Mouse (Mus musculus): Measurements from ENCODE around the gene Sh3rf1.

The Sh3rf1 gene

DNA sequence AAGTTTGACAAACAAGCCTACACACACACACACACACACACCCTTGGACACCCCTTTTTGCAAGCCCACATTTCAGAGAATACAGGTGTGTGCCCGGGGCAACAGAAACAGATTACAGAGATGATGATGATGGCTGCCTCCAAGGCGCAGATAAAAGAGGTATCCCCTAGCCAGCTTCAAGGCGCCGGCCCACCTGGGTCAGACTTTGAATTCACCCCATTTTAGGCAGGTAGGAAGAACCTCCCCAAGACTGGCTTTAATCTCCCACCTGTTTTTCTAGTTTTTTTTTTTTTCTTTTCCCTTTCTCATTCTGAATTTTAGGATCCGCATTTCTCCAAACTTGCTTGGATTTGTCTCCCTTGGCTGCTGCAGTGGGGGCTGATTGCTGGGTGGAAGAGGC is 389 bp upstream of the Sh3rf1 start:
- DNase-seq (ENCODE audit: low spot score in 2 of 2), result no peak

DNA sequence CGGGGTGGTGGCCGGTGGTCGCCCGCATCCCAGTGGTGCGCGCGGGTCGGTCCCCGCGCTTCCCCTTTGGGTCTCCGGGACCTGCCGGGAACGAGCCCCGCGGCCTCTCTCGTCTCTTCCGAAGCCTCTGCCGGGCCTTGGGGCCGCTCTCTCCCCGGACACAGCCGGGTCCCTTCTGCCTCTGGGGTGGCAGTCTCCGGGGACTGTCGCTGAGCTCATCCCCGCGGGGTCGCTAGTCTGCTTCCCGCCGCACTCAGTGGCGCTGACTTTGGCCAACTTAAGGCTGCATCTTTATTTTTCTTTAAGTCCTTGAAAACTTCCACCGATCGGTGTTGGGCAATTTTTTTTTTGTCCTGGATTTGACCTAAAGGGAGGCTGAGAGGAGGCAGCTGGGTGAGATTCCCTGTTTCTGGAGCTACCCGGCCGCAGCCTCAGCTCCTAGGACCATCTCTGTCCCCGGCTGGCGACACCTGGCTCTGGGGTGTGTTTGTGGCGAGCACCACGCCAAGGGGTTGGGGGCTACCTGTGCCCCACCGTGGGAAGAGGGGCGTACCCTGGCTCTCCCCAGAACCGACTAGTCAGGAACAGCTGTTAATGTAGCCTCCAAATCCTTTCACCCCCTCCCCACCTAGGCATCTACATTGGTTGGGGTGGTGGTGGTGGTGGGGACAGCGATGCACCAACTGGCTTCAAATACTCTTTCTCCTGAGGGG is 864 bp downstream of the Sh3rf1 start:
- DNase-seq (ENCODE audit: low spot score in 2 of 2), result peak; percentile 10 to 16

GRCm38 (mm10) chr8:61225581-61226395 is 2.1 kb downstream of the Sh3rf1 start:
- DNase-seq (ENCODE audit: low spot score in 2 of 2), result no peak

DNA sequence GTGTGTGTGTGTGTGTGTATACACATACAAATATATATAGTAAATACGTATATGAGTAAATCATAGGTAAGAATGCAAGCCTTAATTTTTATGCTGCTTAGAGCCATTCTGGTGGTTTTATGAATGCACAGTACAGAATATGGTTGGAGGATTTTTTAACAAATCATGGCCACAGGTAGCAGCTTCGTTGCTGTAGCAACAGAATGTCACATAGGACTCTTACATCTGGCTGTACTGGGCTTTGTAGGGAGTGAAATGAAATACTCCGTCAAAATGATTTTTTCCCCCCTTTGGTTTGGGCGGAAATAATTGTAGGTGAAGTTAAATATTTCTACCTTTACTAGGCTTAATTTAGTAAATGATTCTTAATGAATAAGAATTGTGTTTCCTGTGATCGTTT is 3.0 kb downstream of the Sh3rf1 start:
- no peak for DNase-seq (ENCODE audit: low spot score in 2 of 2)

- DNase-seq (ENCODE audit: low spot score in 2 of 2), result no peak
Measured at GRCm38 (mm10) chr8:61228678-61229077, 5.0 kb downstream of the Sh3rf1 start.

DNA sequence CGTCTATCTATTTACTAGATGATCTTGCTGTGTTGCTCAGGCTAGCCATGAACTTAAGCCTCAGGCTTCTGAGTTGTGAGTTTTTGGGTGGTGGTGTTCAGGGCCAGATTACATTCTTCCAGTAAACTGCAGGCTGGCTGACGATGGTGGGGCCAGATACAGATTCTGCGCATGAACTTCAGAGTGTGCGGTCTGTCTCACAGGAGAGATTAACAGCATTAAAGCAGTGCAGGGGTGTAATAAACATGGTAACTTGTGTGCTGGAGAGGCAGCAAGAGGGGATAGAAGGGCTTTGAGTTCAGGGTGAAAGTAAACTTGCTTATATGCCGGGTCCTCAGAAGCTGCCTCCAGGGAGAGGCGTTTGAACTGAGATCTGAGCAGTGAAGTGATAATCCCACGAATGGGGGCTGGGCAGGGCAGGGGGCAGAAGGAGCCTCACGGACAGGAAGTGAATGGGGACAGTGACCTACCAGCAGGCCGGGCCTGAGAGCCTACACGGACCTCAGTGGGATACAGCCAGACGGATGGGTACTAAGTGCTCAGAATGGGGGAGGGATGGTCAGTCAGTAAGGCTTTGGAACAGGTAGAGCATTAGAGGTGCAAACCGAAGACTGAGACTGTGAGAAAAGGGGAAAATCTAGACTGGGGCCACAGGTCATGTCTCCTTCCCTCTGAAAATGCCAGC is 6.0 kb downstream of the Sh3rf1 start:
- no peak for DNase-seq (ENCODE audit: low spot score in 2 of 2)

GRCm38 (mm10) chr8:61230881-61231755 is 7.4 kb downstream of the Sh3rf1 start:
- DNase-seq (ENCODE audit: low spot score in 2 of 2), result no peak

DNA sequence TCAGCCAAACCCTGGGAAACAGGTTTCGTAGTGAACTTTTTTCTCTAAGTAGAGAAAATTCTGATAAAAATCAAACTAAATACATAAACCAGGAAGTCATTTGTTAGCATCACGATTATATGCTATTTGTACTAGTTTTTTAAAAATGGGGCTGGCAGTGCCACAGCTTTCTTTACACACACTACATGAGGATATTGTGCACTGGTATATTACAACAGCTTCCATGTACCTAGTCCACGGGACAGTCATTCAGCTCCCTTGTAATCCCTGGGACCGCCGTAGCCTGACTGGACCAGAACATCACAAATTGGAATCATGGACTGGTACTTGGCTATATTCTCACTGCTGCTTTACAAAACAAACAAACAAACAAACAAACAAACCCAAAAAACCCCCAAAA is 11.8 kb downstream of the Sh3rf1 start:
- DNase-seq (ENCODE audit: low spot score in 2 of 2), result no peak

DNA sequence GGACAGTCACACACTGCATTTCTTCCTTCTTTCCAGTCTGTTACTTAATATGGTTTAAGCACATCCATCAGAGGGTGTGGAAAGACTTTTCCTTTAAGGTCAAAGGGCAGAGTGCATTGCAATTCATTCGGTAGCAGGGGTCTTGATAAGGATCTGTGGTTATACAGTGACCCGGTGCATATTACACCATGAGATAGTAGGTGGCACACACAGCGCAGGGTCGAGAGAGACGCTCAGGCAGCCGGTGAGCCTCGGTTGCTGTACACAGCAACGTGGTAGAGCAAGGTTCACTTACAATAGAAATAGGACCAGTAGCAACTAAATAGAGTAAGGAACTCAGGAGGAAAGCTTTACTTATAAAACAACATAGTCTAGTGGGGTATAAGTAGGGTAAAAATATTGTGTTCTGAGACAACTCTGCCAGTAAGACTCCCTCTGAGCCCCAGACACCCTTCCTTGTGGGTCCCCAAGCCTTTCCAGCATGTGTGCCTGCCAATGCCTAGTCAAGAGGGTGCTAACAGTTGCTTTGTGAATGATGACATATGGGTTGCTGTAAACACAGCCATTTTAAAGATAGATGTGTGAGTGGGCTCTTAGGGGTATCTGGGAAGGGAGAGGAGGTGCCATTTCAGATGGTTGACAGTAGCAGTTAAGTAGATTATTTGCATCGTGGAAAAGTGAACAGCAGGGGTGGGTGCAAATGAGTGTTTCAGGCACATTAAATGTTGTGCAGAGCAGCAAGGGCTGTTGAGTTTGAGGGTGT is 13.0 kb downstream of the Sh3rf1 start:
- DNase-seq (ENCODE audit: low spot score in 2 of 2), result no peak

DNA sequence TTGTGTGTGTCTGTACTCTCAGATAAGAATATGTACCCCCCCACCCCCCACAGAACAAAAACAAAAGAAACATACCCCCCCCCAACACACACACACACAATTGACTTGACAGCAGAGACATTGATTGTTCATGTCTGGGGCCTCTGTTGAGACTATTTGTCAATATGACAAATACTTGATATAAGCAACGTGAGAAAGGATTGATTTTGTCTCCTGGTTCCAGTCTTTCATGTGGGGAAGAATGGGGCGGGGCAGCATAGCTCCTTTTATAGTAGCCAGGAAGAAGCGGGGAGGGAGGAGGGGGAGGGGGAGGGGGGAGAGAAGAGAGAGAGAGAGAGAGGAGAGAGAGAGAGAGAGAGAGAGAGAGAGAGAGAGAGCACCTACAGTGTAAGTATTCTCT is 15.9 kb downstream of the Sh3rf1 start:
- no peak for DNase-seq (ENCODE audit: low spot score in 2 of 2)

- DNase-seq (ENCODE audit: low spot score in 2 of 2), result no peak
Measured at GRCm38 (mm10) chr8:61241229-61241628, 17.6 kb downstream of the Sh3rf1 start.

GRCm38 (mm10) chr8:61242896-61243295 is 19.2 kb downstream of the Sh3rf1 start:
- DNase-seq (ENCODE audit: low spot score in 2 of 2), result no peak

DNA sequence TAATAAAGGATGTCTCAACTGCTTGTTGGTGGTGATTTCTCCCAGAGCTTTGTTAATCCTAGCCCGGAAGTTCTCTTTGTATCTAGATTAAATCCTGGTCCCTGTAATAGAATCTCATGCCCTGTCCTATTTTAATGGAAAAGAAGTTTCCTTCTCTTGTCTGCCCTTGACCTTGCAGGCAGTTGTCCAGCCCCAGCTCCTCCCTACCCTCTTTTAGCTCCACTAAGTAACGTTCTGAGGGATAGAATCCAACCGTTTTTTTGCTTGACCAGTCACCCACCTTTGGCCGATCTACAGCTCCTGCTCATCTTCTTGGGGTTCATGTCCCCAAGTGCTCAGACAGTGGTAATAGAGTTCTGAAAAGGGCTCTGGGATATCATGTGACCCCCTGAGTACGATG is 19.8 kb downstream of the Sh3rf1 start:
- DNase-seq (ENCODE audit: low spot score in 2 of 2), result no peak

DNA sequence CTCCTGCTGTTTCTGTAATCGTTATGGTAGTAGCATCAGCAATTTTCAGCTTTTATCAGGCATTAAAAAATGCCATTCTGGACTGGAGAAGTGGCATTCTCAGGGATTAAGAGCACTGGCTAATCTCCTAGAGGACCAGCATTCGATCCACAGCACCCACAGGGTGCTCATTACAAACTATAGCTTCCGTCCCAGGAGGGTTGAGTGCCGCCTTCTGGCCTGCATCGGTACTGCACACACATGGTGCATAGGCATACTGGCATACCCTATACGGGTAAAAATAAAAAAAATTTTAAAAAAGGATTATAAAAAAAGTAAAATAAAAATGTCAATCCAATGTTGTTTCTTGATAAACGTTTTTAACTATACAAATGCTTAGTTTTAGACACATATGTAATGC is 20.5 kb downstream of the Sh3rf1 start:
- DNase-seq (ENCODE audit: low spot score in 2 of 2), result no peak

DNA sequence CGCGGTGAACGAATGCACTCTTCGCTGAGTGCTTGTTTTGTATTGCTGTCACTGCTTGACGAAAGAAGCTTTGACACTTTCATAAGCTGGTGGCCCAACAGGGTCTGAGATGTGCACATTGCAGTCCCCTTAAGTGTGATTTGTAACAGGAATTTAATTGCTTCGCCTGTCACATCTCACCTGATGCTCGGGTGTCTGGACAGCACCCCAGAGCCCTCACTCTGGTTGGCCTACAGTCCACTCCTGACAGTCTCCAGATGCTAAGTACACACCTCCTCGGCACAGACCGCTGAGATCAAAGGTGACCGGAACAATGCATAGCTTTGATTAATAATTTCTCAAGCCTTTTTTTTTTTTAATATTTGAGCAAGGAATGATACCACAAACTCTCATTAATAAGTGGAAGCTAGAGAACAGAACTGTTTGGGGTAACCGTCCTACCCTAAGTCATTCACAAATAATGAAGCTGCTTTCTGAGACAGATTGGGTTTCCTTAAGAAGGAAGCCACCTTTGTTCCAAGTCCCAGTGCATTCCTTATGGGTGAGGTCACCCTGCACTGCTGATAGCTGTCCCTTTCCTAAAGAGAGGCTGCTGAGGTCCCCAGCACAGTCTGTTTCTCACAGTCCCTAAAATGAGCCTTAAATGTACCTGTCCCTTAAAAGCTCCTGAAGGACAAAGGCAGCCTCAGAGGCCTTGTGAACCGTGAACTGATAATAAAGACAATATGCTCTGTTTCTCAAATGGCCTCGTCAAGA is 23.8 kb downstream of the Sh3rf1 start:
- DNase-seq (ENCODE audit: low spot score in 2 of 2), result no peak

DNA sequence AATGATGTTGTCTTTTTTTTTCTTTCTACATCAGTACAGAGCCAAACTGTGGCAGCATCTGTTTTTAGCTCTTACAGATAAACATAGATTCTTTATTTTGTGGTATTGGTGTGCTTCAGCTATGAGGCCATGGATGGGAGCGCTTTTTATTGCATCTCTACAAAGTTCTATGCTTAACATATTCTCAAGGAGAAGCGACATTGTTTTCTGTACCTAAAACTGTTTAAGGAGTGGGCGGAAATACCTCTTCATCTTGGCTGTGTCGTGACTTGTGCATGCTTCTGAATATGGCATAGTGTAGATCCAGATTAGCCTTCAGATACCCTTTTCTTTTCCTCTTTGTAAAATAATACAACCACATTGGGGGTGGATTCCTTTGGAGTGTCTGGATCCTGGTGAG is 25.8 kb downstream of the Sh3rf1 start:
- no peak for DNase-seq (ENCODE audit: low spot score in 2 of 2)

DNA sequence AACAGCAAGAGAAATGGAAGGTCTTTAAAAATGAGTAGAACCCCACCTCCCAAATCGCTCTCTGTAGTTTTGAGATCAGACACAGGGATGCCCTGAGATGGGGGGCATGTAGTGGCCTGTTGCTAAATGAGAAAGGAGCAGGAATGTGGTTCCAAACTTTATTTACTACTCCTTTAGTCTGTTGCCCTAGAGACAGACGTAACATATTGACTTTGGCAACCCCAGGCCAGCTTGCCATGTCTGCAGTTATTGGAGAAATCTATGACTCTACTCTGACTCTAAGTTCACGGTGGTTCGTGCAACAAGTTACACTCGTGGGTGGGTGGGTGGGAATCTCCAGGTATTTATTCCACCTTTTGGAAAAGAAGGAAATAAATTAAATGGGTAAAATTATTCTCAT is 30.5 kb downstream of the Sh3rf1 start:
- DNase-seq (ENCODE audit: low spot score in 2 of 2), result no peak

- DNase-seq (ENCODE audit: low spot score in 2 of 2), result no peak
Measured at GRCm38 (mm10) chr8:61258828-61259227, 35.2 kb downstream of the Sh3rf1 start.

GRCm38 (mm10) chr8:61259526-61259925 is 35.9 kb downstream of the Sh3rf1 start:
- no peak for DNase-seq (ENCODE audit: low spot score in 2 of 2)

- DNase-seq (ENCODE audit: low spot score in 2 of 2), result no peak
Measured at GRCm38 (mm10) chr8:61260530-61260929, 36.9 kb downstream of the Sh3rf1 start.

All from natural killer cell, adult 2 months (primary cell).